Mouse (Mus musculus): ENCODE measurements at regions not wholly inside any gene's neighbourhood (a gene's known extent, or its start where the extent isn't known, plus 50 kb on each side); places are given as distances from the start of the nearest gene placed in this dataset.

DNA sequence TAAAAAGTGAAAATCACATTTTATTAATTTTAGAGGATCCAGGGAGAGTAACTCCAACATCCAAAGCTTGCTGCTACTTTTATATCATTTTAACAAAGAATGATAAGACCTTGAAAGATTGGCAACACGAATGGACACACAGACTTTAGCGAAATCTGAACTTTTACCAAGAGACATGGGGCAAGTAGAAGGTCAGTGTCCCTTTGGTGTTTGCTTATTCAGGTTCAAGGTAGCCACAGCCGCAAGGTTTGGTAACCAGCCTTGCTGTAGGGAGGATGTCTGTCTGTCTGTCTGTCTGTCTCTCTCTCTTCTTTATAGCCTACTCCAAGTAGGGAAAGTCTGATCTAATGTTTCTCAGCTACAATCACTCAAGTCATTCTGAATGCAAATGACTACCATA lies 75.0 kb upstream of the Tmc1 start:
- no peak for DNase-seq (ENCODE audit: low read depth, low spot score)

DNA sequence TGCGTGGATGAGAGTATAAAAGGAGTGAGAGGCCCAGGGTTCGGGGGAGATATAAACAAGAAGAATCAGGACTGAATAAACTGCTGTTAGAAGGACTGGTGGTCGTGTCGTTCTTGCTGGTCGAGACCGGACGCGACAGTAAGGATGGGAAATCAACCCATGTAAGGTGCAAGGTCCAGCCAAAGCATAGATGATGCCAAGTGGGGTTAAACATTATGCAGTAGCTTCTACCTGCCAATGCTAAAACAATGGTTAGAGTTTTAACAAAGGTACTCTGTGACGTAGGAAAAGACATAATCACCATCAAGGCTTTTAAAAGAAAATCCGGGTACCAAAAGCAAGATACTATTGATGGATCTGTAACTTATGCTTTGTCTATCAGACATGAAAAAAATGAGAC lies 58.4 kb upstream of the Tmc1 start:
- no peak for DNase-seq (ENCODE audit: low read depth, low spot score)

DNA sequence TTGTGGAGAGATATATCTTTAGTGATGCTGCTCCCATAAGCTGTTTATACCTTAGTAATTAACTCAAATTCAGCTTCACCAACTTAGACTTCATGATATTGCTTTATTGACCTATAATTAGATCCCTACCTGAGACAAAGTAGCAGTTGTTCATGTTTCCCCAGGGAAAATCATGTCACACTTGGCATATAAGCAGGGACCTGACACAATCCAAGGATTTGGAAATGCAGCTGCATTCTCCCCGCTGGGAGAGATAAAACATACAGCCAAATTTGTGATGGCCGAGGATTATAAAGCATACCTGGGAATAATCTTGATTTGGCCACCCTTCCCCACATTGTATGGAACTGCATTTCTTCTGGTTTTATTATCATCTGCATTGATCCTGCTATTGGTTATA lies 55.6 kb upstream of the Tmc1 start:
- DNase-seq (ENCODE audit: low read depth, low spot score), result no peak

DNA sequence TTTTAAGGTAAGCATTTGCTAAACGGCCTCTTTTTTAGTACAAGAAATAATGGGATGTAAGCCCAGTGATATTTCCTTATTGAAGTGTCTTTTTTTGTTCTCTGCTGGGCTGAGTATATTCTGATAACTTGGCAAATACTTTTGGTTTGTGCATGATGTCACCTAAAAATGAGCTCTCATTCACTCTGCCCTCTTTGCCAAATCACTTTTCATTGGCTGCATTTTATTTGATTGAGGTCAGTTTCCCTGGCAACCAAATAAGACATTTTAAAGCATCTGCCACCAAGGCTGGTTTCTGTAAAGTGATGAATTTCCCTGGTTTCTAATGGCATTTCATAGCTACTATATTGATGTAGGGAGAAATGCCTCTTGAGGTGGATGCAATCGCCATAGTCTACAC lies 50.4 kb upstream of the Tmc1 start:
- no peak for DNase-seq (ENCODE audit: low read depth, low spot score)
